Mouse (Mus musculus): ENCODE measurements around the gene Clec2d.

DNA sequence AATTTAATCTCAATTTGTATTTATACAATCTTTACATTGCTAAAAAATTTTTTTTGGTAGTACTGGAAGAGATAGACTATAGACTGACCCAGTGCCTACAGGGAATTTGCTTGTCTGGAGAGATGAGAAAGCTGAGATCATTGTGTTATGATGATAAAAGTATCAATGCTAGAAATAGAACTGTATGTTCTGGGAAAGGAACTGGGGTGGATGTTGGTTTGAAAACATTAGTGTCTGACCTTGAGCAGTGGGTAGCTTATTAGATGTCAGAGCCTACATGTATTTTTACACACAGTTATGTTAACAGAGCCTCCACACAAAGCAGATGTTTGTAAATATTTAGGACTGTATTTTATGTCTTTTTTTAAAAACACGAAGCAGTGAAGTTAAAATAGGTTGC, 43.7 kb downstream of the Clec2d start:
- TF ChIP-seq USF2 (IDR thresholded peaks at IDR 0.05; ENCODE audit: borderline replicate concordance in 1 of 2, insufficient read depth in 1 of 2, low read depth in 1 of 2, low read length in 2 of 2) (no peak), POLR2A (IDR thresholded peaks at IDR 0.05; ENCODE audit: control insufficient read depth in 1 of 2, insufficient read depth in 1 of 2, low read depth in 1 of 2, low read length in 2 of 2, poor library complexity in 1 of 2) (no peak), EP300 (IDR thresholded peaks at IDR 0.05; ENCODE audit: low read depth in 1 of 2, low read length in 2 of 2) (no peak), USF1 (IDR thresholded peaks at IDR 0.05; ENCODE audit: low read depth, low read length) (no peak), MAX (IDR thresholded peaks at IDR 0.05; ENCODE audit: low read length) (no peak), GATA1 (IDR thresholded peaks at IDR 0.05; ENCODE audit: low read depth, low read length) (no peak), SIN3A (IDR thresholded peaks at IDR 0.05; ENCODE audit: low read length) (no peak), CTCF (IDR thresholded peaks at IDR 0.05 in 2 of 3, conservative IDR thresholded peaks at IDR 0.05 in 1 of 3; ENCODE audit: control insufficient read depth in 1 of 3, insufficient read depth in 1 of 3, low read depth in 2 of 3, low read length in 3 of 3, poor library complexity in 1 of 3, severe bottlenecking in 1 of 3) (no peak), ZNF384 (IDR thresholded peaks at IDR 0.05; ENCODE audit: low read depth, low read length) (no peak)
